Mouse (Mus musculus): ENCODE measurements at regions not wholly inside any gene's neighbourhood (a gene's known extent, or its start where the extent isn't known, plus 50 kb on each side); places are given as distances from the start of the nearest gene placed in this dataset.

DNA sequence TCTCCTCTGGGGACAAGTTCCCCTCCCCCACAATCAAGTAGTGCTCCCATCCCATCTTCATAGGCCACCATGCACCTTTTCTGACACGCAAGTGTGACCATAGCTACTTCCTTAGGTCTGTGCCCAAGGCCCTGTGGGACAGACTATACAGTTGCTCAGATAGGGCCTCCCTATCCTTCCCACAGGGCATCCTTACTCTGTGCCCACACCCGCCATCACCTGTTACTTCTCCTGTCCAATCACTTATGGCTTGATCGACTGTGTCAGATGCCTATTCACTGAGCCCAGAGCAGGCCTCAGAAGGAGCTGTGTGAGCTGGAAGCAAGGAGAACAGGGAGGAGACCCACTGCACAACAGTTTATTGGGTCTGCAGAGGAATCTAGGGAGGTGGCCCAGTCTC lies 56.6 kb upstream of the Lrpap1 start:
- no peak for TF ChIP-seq EP300 (IDR thresholded peaks at IDR 0.05; ENCODE audit: low read depth in 1 of 2, low read length in 2 of 2)
- no peak for TF ChIP-seq POLR2A (IDR thresholded peaks at IDR 0.05; ENCODE audit: control insufficient read depth in 1 of 2, insufficient read depth in 1 of 2, low read depth in 1 of 2, low read length in 2 of 2, poor library complexity in 1 of 2)
- no peak for TF ChIP-seq TAL1 (IDR thresholded peaks at IDR 0.05; ENCODE audit: low read length)

Measured in MEL (cell line).